Mouse (Mus musculus) testis, adult 2 months (tissue): ENCODE measurements around the gene Ston2.

Source experiments
- CTCF ChIP-seq: fragments of 200-500 bp; IDR thresholded peaks from 2 replicates; pipeline ENCODE4 v1.5.1; 2012; ENCODE audit warnings: low read depth, mild to moderate bottlenecking, inconsistent platforms, low read length, moderate library complexity; ENCODE audit not compliant: control insufficient read depth, insufficient read depth, insufficient replicate concordance
- POLR2A ChIP-seq: fragments of 200-500 bp; IDR thresholded peaks from 2 replicates; pipeline ENCODE4 v1.6.1; 2012; ENCODE audit warnings: low read depth, mild to moderate bottlenecking, inconsistent platforms, low read length, moderate library complexity; ENCODE audit not compliant: control insufficient read depth

DNA sequence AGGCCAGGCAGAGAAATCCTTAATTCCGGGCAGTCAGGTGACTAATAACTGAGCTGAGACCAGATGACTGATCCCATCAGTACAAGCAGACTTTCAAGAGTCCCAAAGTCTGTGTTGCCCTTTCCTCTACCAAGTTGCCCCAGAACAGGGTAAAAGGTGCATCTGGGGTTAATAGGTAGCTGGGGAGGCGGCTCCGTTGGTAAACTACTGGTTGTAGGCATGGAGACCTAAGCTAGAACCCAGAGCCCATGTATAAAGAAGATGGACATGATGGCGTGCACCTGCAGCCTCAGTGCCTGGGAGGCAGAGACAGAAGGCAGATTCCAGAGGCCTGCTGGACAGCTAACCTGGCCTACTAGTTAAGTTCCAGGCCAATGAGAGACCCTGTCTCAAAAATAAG lies 30.5 kb upstream of the Ston2 start:
- no peak for TF ChIP-seq POLR2A
- no peak for TF ChIP-seq CTCF
